ENCODE assay signal across 8 mouse cellular contexts in the genomic region with DNA sequence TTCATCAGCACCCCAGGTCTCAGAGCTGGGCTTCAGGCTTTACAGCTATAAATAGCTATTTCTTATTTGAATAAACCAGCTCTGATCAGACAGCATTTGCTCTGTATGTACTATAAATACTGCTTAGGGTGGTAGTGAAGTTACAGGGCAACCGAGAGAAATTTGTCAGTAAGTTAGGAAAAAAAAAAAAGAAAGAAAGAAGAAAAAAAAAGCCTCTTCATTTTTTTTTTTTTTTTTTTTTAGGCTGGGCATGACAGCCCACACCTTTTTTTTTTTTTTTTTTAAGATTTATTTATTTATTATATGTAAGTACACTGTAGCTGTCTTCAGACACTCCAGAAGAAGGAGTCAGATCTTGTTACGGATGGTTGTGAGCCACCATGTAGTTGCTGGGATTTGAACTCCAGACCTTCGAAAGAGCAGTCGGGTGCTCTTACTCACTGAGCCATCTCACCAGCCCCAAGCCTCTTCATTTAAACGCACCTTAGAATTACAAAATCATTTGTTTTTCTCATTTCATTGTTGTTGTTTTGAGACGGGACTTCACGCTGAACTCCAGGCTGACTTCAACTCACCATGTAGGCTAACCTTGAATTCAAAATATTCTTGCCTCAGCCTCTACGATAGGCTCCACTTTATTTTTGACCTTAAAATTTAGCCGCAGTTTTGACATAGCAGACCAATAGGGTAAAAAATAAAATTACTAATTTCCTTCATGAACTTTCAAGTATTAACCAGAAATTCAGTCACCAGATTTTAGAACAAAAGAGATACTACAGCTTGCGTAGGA. TPM values are rescaled to one million over a fixed set of nuclear protein-coding genes. Genes with fewer than 3 reads are reported as not detected.
DNase-seq lines count a peak whose midpoint lies in the region; ATAC-seq and TF ChIP-seq lines count a peak whose summit lies in the region.

No protein-coding gene starts in this region.

- 0 out of 2 replicates have a peak overlapping the region, but pooled peaks have one; percentile 32 for H3K27ac ChIP-seq in left cerebral cortex, adult 2 months
- H3K27ac ChIP-seq in embryonic facial prominence, embryonic 14.5 days (replicated peaks; ENCODE audit: low read depth, low read length) = no peak overlapping the region
- H3K27ac ChIP-seq in intestine, embryonic 14.5 days (ENCODE audit: low read depth) = peak overlapping the region; percentile 52; the same call in 1 of the 2 replicates
- H3K27ac ChIP-seq in neural tube, embryonic 11.5 days (ENCODE audit: low read depth, low read length) = no peak overlapping the region; the same call in 1 of the 2 replicates

- DNase-seq in left cerebral cortex, adult 2 months (ENCODE audit: extremely low spot score in 1 of 2, low spot score in 2 of 2) = no peak
- DNase-seq in left cerebral cortex, adult 9 months (ENCODE audit: low spot score in 2 of 2) = no peak
- DNase-seq in embryonic facial prominence, embryonic 14.5 days (ENCODE audit: low spot score) = peak; percentile 3
- DNase-seq in intestine, embryonic 14.5 days (ENCODE audit: low spot score) = peak; percentile 54
- no peak for DNase-seq in neural tube, embryonic 11.5 days (ENCODE audit: low spot score)
- DNase-seq in urinary bladder, adult 18-20 months (ENCODE audit: low spot score in 2 of 2) = no peak
- DNase-seq in ovary, adult 18-20 months (ENCODE audit: low spot score) = no peak
- DNase-seq in right cerebral cortex, postnatal 4 days = no peak

- peak overlapping the region; percentile 21; the same call in 1 of the 2 replicates for H3K9ac ChIP-seq in embryonic facial prominence, embryonic 14.5 days (ENCODE audit: low read depth, low read length)
- peak overlapping the region; percentile 45 for H3K9ac ChIP-seq in intestine, embryonic 14.5 days (ENCODE audit: low read length)
- H3K9ac ChIP-seq in neural tube, embryonic 11.5 days (ENCODE audit: low read length) = peak overlapping the region; percentile 7; the same call in 1 of the 2 replicates

- WGBS in embryonic facial prominence, embryonic 14.5 days = 30% methylated on average over 10 of the region's 10 CpGs
- WGBS in intestine, embryonic 14.5 days = 30% methylated on average over 10 of the region's 10 CpGs
- 30% methylated on average over 9 of the region's 10 CpGs for WGBS in neural tube, embryonic 11.5 days

- peaks cover 14% of the 10 kb centered on the region for H3K4me1 ChIP-seq in embryonic facial prominence, embryonic 14.5 days (ENCODE audit: control insufficient read depth, insufficient read depth, low read length)
- no peaks in the 10 kb centered on the region for H3K4me1 ChIP-seq in intestine, embryonic 14.5 days (replicated peaks; ENCODE audit: control insufficient read depth, insufficient read depth, low read length)
- no peaks in the 10 kb centered on the region for H3K4me1 ChIP-seq in neural tube, embryonic 11.5 days (ENCODE audit: control insufficient read depth, insufficient read depth, low read length)

- ATAC-seq in embryonic facial prominence, embryonic 14.5 days (ENCODE audit: low read depth) = peak; percentile 24
- ATAC-seq in intestine, embryonic 14.5 days (replicated peaks; ENCODE audit: low FRiP score, low TSS enrichment, low read depth) = peak; percentile 30; the same call in 1 of the 2 replicates
- peak; percentile 35; the same call in 1 of the 2 replicates for ATAC-seq in neural tube, embryonic 11.5 days (ENCODE audit: insufficient read depth, low FRiP score, low TSS enrichment)

- intact Hi-C loops in left cerebral cortex, adult 2 months (cut with DNase I) = no loop called here

- peaks cover 15% of the 10 kb centered on the region; the same call in 1 of the 2 replicates for H3K36me3 ChIP-seq in embryonic facial prominence, embryonic 14.5 days (ENCODE audit: control insufficient read depth, insufficient read depth, low read length)
- H3K36me3 ChIP-seq in intestine, embryonic 14.5 days (ENCODE audit: control insufficient read depth, insufficient read depth, low read length) = no peaks in the 10 kb centered on the region
- H3K36me3 ChIP-seq in neural tube, embryonic 11.5 days (ENCODE audit: control insufficient read depth, insufficient read depth, low read length) = no peaks in the 10 kb centered on the region

- H3K9me3 ChIP-seq in embryonic facial prominence, embryonic 14.5 days (ENCODE audit: control insufficient read depth, low read length) = no peaks in the 10 kb centered on the region
- H3K9me3 ChIP-seq in intestine, embryonic 14.5 days (ENCODE audit: control insufficient read depth, low read length) = no peaks in the 10 kb centered on the region
- no peaks in the 10 kb centered on the region for H3K9me3 ChIP-seq in neural tube, embryonic 11.5 days (ENCODE audit: control insufficient read depth, low read length)

- no peak for TF ChIP-seq CTCF in left cerebral cortex, adult 2 months (IDR thresholded peaks at IDR 0.05)

- H3K4me3 ChIP-seq in left cerebral cortex, adult 2 months = peak overlapping the region; percentile 56
- peak overlapping the region; percentile 58 for H3K4me3 ChIP-seq in embryonic facial prominence, embryonic 14.5 days (ENCODE audit: low read depth, low read length)
- H3K4me3 ChIP-seq in intestine, embryonic 14.5 days (ENCODE audit: low read depth, low read length) = peak overlapping the region; percentile 50
- peak overlapping the region; percentile 19; the same call in 1 of the 2 replicates for H3K4me3 ChIP-seq in neural tube, embryonic 11.5 days (ENCODE audit: low read depth, low read length)

- no peaks in the 10 kb centered on the region for H3K27me3 ChIP-seq in embryonic facial prominence, embryonic 14.5 days (replicated peaks; ENCODE audit: control insufficient read depth, insufficient read depth, low read length)
- H3K27me3 ChIP-seq in intestine, embryonic 14.5 days (replicated peaks; ENCODE audit: control insufficient read depth, insufficient read depth, low read length) = no peaks in the 10 kb centered on the region
- H3K27me3 ChIP-seq in neural tube, embryonic 11.5 days (ENCODE audit: control insufficient read depth, insufficient read depth, low read length) = no peaks in the 10 kb centered on the region

- peak overlapping the region; percentile 71 for H3K4me2 ChIP-seq in embryonic facial prominence, embryonic 14.5 days (ENCODE audit: low read depth, low read length)
- peak overlapping the region; percentile 55 for H3K4me2 ChIP-seq in intestine, embryonic 14.5 days (ENCODE audit: low read length)
- peak overlapping the region; percentile 38 for H3K4me2 ChIP-seq in neural tube, embryonic 11.5 days (ENCODE audit: low read depth)

RNA-seq across cellular contexts. Expression of gene Stard9, which starts 0.7 kb away (rescaled TPM):
- 10 to 100 TPM; 10.1 to 10.8 TPM for total RNA-seq in left cerebral cortex, adult 2 months (2021)
- 8.6 and 9.2 TPM in 2 replicates for polyA plus RNA-seq in embryonic facial prominence, embryonic 14.5 days (2014; fragmentation: Nextera tagmentation; extraction: Ambion mirVana)
- 6.2 and 6.8 TPM in 2 replicates for polyA plus RNA-seq in intestine, embryonic 14.5 days (2014; fragmentation: Nextera tagmentation; extraction: Ambion mirVana)
- 4.1 and 4.2 TPM in 2 replicates for polyA plus RNA-seq in neural tube, embryonic 11.5 days (2014; fragmentation: Nextera tagmentation; extraction: Ambion mirVana)

RNA-seq across cellular contexts. Expression of gene Lrrc57, which starts 19.0 kb away (rescaled TPM):
- 10 to 100 TPM; 41.6 to 42.5 TPM for total RNA-seq in left cerebral cortex, adult 2 months (2021)
- polyA plus RNA-seq in embryonic facial prominence, embryonic 14.5 days (2014; fragmentation: Nextera tagmentation; extraction: Ambion mirVana) = 16.7 and 19.9 TPM in 2 replicates
- polyA plus RNA-seq in intestine, embryonic 14.5 days (2014; fragmentation: Nextera tagmentation; extraction: Ambion mirVana) = 11.9 and 16.2 TPM in 2 replicates
- 32.0 and 33.8 TPM in 2 replicates for polyA plus RNA-seq in neural tube, embryonic 11.5 days (2014; fragmentation: Nextera tagmentation; extraction: Ambion mirVana)

RNA-seq across cellular contexts. Expression of gene Haus2, which starts 19.1 kb away (rescaled TPM):
- total RNA-seq in left cerebral cortex, adult 2 months (2021) = 10 to 100 TPM; 11.7 to 14.4 TPM
- polyA plus RNA-seq in embryonic facial prominence, embryonic 14.5 days (2014; fragmentation: Nextera tagmentation; extraction: Ambion mirVana) = 17.7 and 22.7 TPM in 2 replicates
- 26.1 and 27.3 TPM in 2 replicates for polyA plus RNA-seq in intestine, embryonic 14.5 days (2014; fragmentation: Nextera tagmentation; extraction: Ambion mirVana)
- 35.7 and 36.1 TPM in 2 replicates for polyA plus RNA-seq in neural tube, embryonic 11.5 days (2014; fragmentation: Nextera tagmentation; extraction: Ambion mirVana)

Comparison
In these comparisons a context has a peak if more than half of its experiments do, and no peak if none do; other contexts are left out.
1. DNase-seq: peak in embryonic facial prominence, embryonic 14.5 days (single experiment) and intestine, embryonic 14.5 days (single experiment); none in left cerebral cortex, adult 2 months (0 of 2), left cerebral cortex, adult 9 months (0 of 2), neural tube, embryonic 11.5 days (single experiment), urinary bladder, adult 18-20 months (0 of 2), ovary, adult 18-20 months (single experiment) and right cerebral cortex, postnatal 4 days (single experiment).
2. H3K27ac ChIP-seq: peak in left cerebral cortex, adult 2 months (single experiment) and intestine, embryonic 14.5 days (single experiment); none in embryonic facial prominence, embryonic 14.5 days (single experiment) and neural tube, embryonic 11.5 days (single experiment).
3. Peak in every context shown above with its lines, with median percentiles within 50 percentile points of each other: H3K4me3 ChIP-seq, ATAC-seq, H3K4me2 ChIP-seq and H3K9ac ChIP-seq.